ENCODE assay signal across 8 mouse cellular contexts in the genomic region with DNA sequence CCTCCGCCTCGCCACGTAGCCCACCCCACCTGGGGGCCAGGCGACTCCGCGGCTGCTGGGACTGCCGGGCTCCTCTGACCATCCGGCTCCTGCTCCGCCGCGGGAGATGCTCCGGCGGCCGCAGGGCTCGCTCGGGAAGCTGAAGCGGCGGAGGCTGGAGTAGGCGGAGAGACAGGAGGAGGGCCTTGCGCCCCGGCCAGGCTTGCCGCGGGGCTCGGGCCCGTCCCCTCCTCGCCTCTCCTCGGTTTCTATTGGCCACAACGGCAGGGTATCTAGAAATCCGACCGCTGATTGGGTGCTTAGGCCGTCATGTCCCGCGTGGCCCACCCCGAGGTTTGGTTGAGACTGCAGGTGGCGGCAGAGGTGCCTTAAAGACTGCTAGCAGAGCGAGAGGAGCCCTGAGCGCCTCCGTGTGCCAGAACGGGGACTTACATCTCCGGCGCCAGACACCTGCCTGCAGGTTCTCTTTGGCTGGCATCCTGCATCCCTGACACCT. TPM values are rescaled to one million over a fixed set of nuclear protein-coding genes. Genes with fewer than 3 reads are reported as not detected.
DNase-seq lines count a peak whose midpoint lies in the region; ATAC-seq and TF ChIP-seq lines count a peak whose summit lies in the region.

A gene (minus strand): TSS at position 174 of the 496 bp plus-strand sequence.

- no peak for TF ChIP-seq EP300 in lung, postnatal 0 days (IDR thresholded peaks at IDR 0.05)

- H3K9ac ChIP-seq in lung, postnatal 0 days (replicated peaks; ENCODE audit: low read depth), result peak within 1 kb of the TSS; percentile 64

- peaks cover 20% of the 10 kb centered on the region; the same call in 1 of the 2 replicates for H3K36me3 ChIP-seq in hindbrain, embryonic 10.5 days
- H3K36me3 ChIP-seq in lung, postnatal 0 days (ENCODE audit: insufficient read depth, low read length), result no peaks in the 10 kb centered on the region

- no peaks in the 10 kb centered on the region for H3K27me3 ChIP-seq in hindbrain, embryonic 10.5 days (ENCODE audit: insufficient read depth, poor library complexity, severe bottlenecking)
- H3K27me3 ChIP-seq in lung, postnatal 0 days (replicated peaks; ENCODE audit: insufficient read depth, low read length), result no peaks in the 10 kb centered on the region

- peak; percentile 99 for DNase-seq in MN1 (ENCODE audit: low spot score)
- peak; percentile 100 for DNase-seq in cerebellum, adult 9-10 months
- DNase-seq in hindbrain, embryonic 10.5 days (ENCODE audit: low spot score), result peak; percentile 98
- peak; percentile 99 for DNase-seq in layer of hippocampus, adult 9-11 months
- peak; percentile 99 for DNase-seq in lung, postnatal 0 days (ENCODE audit: low spot score)
- DNase-seq in ovary, postnatal 14 days (ENCODE audit: low spot score), result peak; percentile 90
- DNase-seq in thymus, postnatal 14 days, result peak; percentile 98

- peak within 1 kb of the TSS; percentile 91 for H3K4me3 ChIP-seq in hindbrain, embryonic 10.5 days
- peak within 1 kb of the TSS; percentile 91 for H3K4me3 ChIP-seq in lung, postnatal 0 days (ENCODE audit: low read depth, low read length)

- WGBS in hindbrain, embryonic 10.5 days, result under 1% methylated on average over 41 of the region's 41 CpGs
- WGBS in lung, postnatal 0 days, result 2% methylated on average over 31 of the region's 41 CpGs

- H3K4me2 ChIP-seq in lung, postnatal 0 days (replicated peaks; ENCODE audit: low read depth, low read length), result peak within 1 kb of the TSS; percentile 95

- no peaks in the 10 kb centered on the region for H3K9me3 ChIP-seq in hindbrain, embryonic 10.5 days
- no peaks in the 10 kb centered on the region for H3K9me3 ChIP-seq in lung, postnatal 0 days (ENCODE audit: low read length)

- peak within 1 kb of the TSS; percentile 97 for H3K27ac ChIP-seq in hindbrain, embryonic 10.5 days
- H3K27ac ChIP-seq in lung, postnatal 0 days (ENCODE audit: low read length), result peak within 1 kb of the TSS; percentile 87

- H3K4me1 ChIP-seq in hindbrain, embryonic 10.5 days (replicated peaks), result peaks cover 17% of the 10 kb centered on the region
- peaks cover 4% of the 10 kb centered on the region; the same call in 1 of the 2 replicates for H3K4me1 ChIP-seq in lung, postnatal 0 days (ENCODE audit: insufficient read depth, low read depth, low read length)

- peak; percentile 94 for ATAC-seq in frontal cortex, adult (ENCODE audit: low TSS enrichment)
- ATAC-seq in lung, postnatal 0 days, result peak; percentile 100

- peak; percentile 97 for TF ChIP-seq CTCF in lung, postnatal 0 days (IDR thresholded peaks at IDR 0.05)

RNA-seq across cellular contexts. Expression of the gene that starts here (rescaled TPM):
- 8.9 and 11.0 TPM in 2 replicates for polyA plus RNA-seq in hindbrain, embryonic 10.5 days (2016; fragmentation: Nextera tagmentation; extraction: Ambion mirVana)
- polyA plus RNA-seq in lung, postnatal 0 days (2015; fragmentation: Nextera tagmentation; extraction: Ambion mirVana), result 2.7 and 3.8 TPM in 2 replicates

Comparison
In these comparisons a context has a peak if more than half of its experiments do, and no peak if none do; other contexts are left out.
1. Peak in every context shown above with its lines: DNase-seq, ATAC-seq, H3K4me3 ChIP-seq and H3K27ac ChIP-seq.